Mouse (Mus musculus) limb, embryonic 11.5 days (tissue): ENCODE data around the gene Lctl. TPM values are rescaled to one million over a fixed set of nuclear protein-coding genes. Genes with fewer than 3 reads are reported as not detected.
A peak's percentile ranks its signal among the peaks of the same experiment; 100 is the strongest.

ENCODE experiments used
- ATAC-seq: fragments of 200-750 bp; cut with Nextera tagmentation; 2 replicates; pipeline ENCODE4 v1.8.0; 2017; ENCODE audit warnings: low read depth; ENCODE audit not compliant: insufficient number of reproducible peaks, low FRiP score, low TSS enrichment
- DNase-seq: peaks from one replicate; pipeline ENCODE4 v3.0.0-alpha.2; 2015; ENCODE audit warnings: low spot score
- H3K27ac ChIP-seq: fragments of 300-500 bp; sonication (generic); replicated peaks from 2 replicates; pipeline ENCODE4 v1.5.1; 2014; ENCODE audit warnings: low read depth, mild to moderate bottlenecking, low read length
- H3K27me3 ChIP-seq: fragments of 300-500 bp; sonication (generic); 2 replicates; pipeline ENCODE4 v1.6.1; 2014; ENCODE audit warnings: mild to moderate bottlenecking, low read length, mixed read lengths; ENCODE audit not compliant: control insufficient read depth, insufficient read depth
- H3K36me3 ChIP-seq: fragments of 300-500 bp; sonication (generic); 2 replicates; pipeline ENCODE4 v1.6.1; 2014; ENCODE audit warnings: mild to moderate bottlenecking, low read length, moderate library complexity, mixed read lengths; ENCODE audit not compliant: control insufficient read depth, insufficient read depth
- H3K4me1 ChIP-seq: fragments of 300-500 bp; sonication (generic); 2 replicates; pipeline ENCODE4 v1.6.1; 2014; ENCODE audit warnings: low read length, mixed read lengths; ENCODE audit not compliant: control insufficient read depth, insufficient read depth
- H3K4me2 ChIP-seq: fragments of 300-500 bp; sonication (generic); 2 replicates; pipeline ENCODE4 v1.6.1; 2014; ENCODE audit warnings: low read depth, mild to moderate bottlenecking, moderate library complexity; ENCODE audit not compliant: severe bottlenecking
- H3K4me3 ChIP-seq: fragments of 300-500 bp; sonication (generic); 2 replicates; pipeline ENCODE4 v1.5.1; 2014; ENCODE audit warnings: low read depth, low read length
- H3K9ac ChIP-seq: fragments of 300-500 bp; sonication (generic); 2 replicates; pipeline ENCODE4 v1.6.1; 2014; ENCODE audit warnings: mild to moderate bottlenecking, low read length
- H3K9me3 ChIP-seq: fragments of 300-500 bp; sonication (generic); 2 replicates; pipeline ENCODE4 v1.6.1; 2016; ENCODE audit warnings: low read length; ENCODE audit not compliant: control insufficient read depth
- WGBS: fragments of 180-500 bp; shearing (Covaris S2); extraction: QIAGEN DNeasy Blood & Tissue Kit; methylation state at CpG from one replicate; pipeline ENCODE4 v1.1.7; 2014; 5-methylcytosine and 5-hydroxymethylcytosine counted together
- polyA plus RNA-seq: library from polyadenylated mRNA; unstranded; fragments of >200 nt; fragmentation: Nextera tagmentation; extraction: Ambion mirVana; gene quantifications from 2 replicates; pipeline ENCODE4 v1.2.1, GENCODE M21; 2014

The Lctl gene
- polyA plus RNA-seq, 1 experiment from 2014 or later = not detected

DNA sequence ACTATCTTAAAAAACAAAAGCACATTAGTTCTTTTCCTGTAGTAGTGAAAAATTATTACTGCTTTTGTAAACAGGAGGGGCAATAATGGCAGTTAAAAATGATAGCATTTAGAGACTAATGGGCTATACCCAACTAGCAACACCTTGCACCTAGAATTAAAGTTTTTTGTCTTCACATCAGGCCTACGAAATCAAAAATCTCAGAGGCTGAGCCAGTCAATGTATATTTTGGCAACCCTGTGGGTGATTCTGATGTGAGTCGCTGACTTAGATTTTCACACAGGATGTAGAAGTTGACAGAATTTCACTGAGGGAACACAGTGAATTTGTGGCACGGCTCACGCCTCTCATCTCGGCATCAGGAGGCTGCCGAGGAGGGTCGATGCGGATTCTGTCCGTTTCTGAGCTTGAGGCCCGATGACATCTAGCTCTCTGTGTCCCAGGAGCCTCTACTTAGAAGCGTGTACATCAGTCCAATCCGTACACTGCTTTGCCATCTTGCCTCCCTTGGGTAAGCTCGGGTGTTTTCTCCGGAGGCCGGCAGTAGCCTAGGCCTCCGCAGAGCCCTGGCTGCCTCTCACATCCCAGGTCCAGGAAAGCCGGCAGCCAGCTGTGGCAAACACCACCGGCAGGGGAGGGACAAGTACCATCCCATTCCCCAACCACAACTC is 55.3 kb downstream of the Lctl start:
- Histone ChIP-seq H3K4me3 (peak overlapping the region; percentile 97), H3K9me3 (no peaks in the 10 kb centered on the region), H3K4me1 (peaks cover 3% of the 10 kb centered on the region; the same call in 1 of the 2 replicates), H3K27ac (peak overlapping the region; percentile 91), H3K27me3 (no peaks in the 10 kb centered on the region), H3K9ac (peak overlapping the region; percentile 89), H3K4me2 (peak overlapping the region; percentile 82), H3K36me3 (peaks cover 20% of the 10 kb centered on the region)
- WGBS = 4% methylated on average over 18 of the region's 18 CpGs
- no peak for ATAC-seq
- DNase-seq = no peak

DNA sequence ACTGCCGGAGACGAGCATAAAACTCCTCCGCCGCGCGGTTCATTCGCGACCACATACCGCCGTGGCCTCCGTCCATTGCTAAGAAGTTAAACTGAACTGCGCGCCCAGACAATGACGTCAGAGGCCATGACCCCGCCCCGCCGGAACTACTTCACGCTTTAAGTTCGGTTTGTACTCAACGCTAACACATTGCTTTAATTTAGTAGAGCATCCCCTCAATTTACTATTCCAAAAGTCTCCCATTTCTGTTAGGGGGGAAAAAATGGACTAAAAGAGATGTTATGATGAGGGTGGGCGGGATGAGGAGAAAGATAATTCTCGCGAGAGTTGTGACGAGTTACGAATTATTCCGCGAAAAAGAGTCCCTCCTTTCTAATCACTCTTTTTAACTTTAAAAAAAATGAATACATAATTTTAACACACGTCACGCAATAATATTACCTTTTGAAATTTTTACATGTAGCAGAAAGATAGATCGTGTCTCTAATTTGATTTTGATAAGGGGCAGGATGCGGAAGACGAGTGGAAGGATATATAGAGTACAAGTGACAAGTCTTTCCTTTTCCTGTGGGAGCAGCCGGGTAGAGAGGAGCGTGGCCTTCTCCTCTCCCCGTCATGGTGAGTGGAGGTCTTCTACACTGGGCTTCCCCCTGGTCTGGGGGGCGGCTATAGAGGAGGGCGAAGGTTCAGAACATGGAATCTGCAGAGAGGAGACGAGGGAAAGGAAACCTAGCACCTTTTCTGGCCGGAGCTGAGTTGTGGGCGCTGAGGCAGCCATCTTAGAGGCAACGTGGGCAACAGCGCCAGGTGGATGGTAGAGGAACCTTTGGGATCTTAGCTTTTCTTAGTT is 56.1 kb downstream of the Lctl start, which contains the start of the genes Zwilch and Rpl4:
Gene Zwilch, minus strand, starts transcription at position 289 of the 850 bp plus-strand sequence.
Gene Rpl4, plus strand, starts transcription at position 560 of the 850 bp plus-strand sequence.
- Histone ChIP-seq H3K27me3 (no peaks in the 10 kb centered on the region), H3K4me3 (peak within 1 kb of the TSS; percentile 97), H3K9me3 (no peaks in the 10 kb centered on the region), H3K27ac (peak within 1 kb of the TSS; percentile 91), H3K9ac (peak within 1 kb of the TSS; percentile 89), H3K4me1 (peaks cover 3% of the 10 kb centered on the region; the same call in 1 of the 2 replicates), H3K4me2 (peak within 1 kb of the TSS; percentile 82), H3K36me3 (peaks cover 22% of the 10 kb centered on the region)
- peak; percentile 82; the same call in 1 of the 2 replicates for ATAC-seq
- DNase-seq = peak; percentile 87
- under 1% methylated on average over 42 of the region's 42 CpGs for WGBS

DNA sequence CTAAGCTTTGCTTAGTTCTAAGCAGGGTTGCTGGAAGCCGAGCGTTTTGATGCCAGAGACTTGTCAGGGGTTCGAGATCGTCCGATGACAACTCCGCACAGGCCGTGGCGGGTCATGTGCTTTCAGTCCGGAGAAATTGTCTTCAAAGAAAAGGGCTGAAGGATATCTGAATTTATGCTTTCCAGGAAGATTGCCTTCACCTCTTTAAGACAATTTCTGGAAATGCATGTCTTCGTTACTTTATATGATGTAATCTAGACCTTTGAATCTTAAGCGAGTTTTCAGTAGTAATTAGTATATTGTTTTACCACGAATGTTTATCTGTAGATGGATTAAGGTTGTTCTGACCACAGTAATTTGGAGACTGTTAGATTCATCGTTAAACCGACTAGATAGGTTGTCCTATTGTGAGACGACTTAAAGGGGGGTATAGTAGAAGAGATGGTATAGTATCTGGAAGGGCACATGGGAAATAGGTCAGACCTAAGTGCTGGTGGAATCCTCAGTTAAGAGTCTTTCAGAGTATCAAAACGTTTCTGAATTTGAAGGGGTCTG is 56.8 kb downstream of the Lctl start:
- peak overlapping the region; percentile 91; the same call in 1 of the 2 replicates for H3K27ac ChIP-seq
- no peak; the same call in 1 of the 2 replicates for ATAC-seq

DNA sequence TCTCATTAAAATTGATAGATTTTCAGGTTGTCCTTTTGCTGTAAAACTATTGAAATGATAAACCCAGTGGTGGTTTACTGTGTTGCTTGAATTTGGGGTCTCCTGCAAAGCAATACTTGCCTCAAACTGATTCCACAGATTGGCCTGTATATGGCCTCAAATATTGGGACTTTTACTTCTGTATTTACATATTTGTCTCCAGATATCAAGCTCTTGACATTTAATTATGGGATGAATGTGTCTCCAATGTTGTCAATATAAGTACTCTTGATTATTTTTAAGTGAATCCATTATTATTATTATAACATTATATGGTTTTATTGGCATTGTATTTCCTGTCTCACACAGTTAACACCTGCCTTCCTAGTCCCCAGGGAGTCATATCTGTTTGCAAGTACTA is 57.4 kb downstream of the Lctl start:
- Histone ChIP-seq H3K36me3 (peaks cover 24% of the 10 kb centered on the region), H3K9me3 (no peaks in the 10 kb centered on the region), H3K4me3 (peak overlapping the region; percentile 97), H3K4me2 (peak overlapping the region; percentile 65), H3K4me1 (peaks cover 3% of the 10 kb centered on the region; the same call in 1 of the 2 replicates), H3K27ac (no peak overlapping the region), H3K9ac (peak overlapping the region; percentile 89), H3K27me3 (no peaks in the 10 kb centered on the region)
- ATAC-seq (no peak), DNase-seq (no peak)

More for the DNA sequence above, 56.8 kb downstream of the Lctl start:
- Histone ChIP-seq H3K4me2 (peak overlapping the region; percentile 65), H3K9ac (peak overlapping the region; percentile 89), H3K36me3 (peaks cover 24% of the 10 kb centered on the region), H3K9me3 (no peaks in the 10 kb centered on the region), H3K27me3 (no peaks in the 10 kb centered on the region), H3K4me1 (peaks cover 3% of the 10 kb centered on the region; the same call in 1 of the 2 replicates), H3K4me3 (peak overlapping the region; percentile 97)
- DNase-seq = no peak
- under 1% methylated on average over 16 of the region's 16 CpGs for WGBS

DNA sequence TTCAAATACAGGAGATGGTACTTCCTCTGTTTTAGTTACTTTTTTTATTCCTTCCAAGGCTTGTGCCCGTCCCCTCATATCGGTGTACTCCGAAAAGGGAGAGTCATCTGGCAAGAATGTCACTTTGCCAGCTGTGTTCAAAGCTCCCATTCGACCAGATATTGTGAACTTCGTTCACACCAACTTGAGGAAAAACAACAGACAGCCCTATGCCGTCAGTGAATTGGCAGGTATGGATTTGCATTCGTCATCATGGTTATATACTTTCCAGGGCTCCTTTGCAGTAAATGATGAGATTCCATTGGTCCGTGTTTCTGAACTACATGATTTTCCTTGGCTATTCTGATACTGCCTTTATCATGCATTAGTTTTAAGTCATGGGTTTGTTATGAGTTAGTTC is 57.8 kb downstream of the Lctl start:
- H3K9ac ChIP-seq = no peak overlapping the region
- H3K27ac ChIP-seq = no peak overlapping the region
- no peak for ATAC-seq
- no peaks in the 10 kb centered on the region for H3K9me3 ChIP-seq
- WGBS = 72% methylated on average over 8 of the region's 8 CpGs
- peaks cover 5% of the 10 kb centered on the region; the same call in 1 of the 2 replicates for H3K4me1 ChIP-seq
- H3K27me3 ChIP-seq = no peaks in the 10 kb centered on the region
- peak overlapping the region; percentile 65; the same call in 1 of the 2 replicates for H3K4me2 ChIP-seq
- no peak for DNase-seq
- H3K36me3 ChIP-seq = peaks cover 24% of the 10 kb centered on the region
- peak overlapping the region; percentile 97 for H3K4me3 ChIP-seq

DNA sequence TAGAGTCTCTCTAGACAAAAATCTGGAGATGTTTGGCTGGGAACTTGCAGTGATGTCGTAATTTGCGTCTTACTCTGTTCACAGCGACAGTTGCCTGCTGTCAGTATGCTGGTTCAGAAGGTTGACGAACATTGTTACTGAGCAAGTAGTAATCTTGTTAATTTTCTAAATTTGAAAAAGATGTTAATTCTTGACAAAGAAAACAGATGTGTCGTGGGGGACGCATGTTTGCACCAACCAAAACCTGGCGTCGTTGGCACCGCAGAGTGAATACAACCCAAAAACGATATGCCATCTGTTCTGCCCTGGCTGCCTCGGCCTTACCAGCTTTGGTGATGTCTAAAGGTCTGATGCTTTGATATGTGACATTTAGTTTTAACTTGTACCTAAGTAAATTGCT is 58.4 kb downstream of the Lctl start:
- Histone ChIP-seq H3K4me3 (no peak overlapping the region), H3K27me3 (no peaks in the 10 kb centered on the region), H3K4me1 (peaks cover 9% of the 10 kb centered on the region; the same call in 1 of the 2 replicates), H3K4me2 (no peak overlapping the region), H3K9ac (no peak overlapping the region), H3K27ac (no peak overlapping the region), H3K9me3 (no peaks in the 10 kb centered on the region), H3K36me3 (peaks cover 24% of the 10 kb centered on the region)
- 86% methylated on average over 11 of the region's 11 CpGs for WGBS
- ATAC-seq = no peak
- DNase-seq = no peak

DNA sequence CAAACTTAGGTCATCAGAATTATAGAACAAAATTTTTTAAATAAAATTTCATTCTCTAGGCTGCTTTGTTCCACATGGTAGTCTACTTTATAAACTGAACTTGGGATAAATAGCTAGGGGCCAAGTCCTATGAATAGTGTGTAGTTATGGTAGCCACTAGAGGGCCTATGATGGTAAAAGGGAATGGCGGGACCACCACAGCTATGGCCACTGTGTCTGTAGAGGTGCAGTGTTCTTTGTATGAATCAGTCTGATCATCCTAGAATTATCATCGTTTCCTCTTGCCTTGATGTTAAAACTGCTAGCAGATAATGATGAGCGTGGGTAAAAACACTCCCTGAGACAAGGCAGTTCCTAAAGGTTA is 61.6 kb downstream of the Lctl start:
- Histone ChIP-seq H3K9me3 (no peaks in the 10 kb centered on the region), H3K4me2 (peak overlapping the region; percentile 63; the same call in 1 of the 2 replicates), H3K4me1 (peaks cover 9% of the 10 kb centered on the region; the same call in 1 of the 2 replicates), H3K36me3 (peaks cover 27% of the 10 kb centered on the region), H3K27me3 (no peaks in the 10 kb centered on the region), H3K9ac (no peak overlapping the region), H3K27ac (no peak overlapping the region), H3K4me3 (peak overlapping the region; percentile 54; the same call in 1 of the 2 replicates)
- ATAC-seq = 0 out of 2 replicates have a peak, but pooled peaks have one; percentile 28
- WGBS = 49% methylated on average over 3 of the region's 3 CpGs
- DNase-seq = peak; percentile 54
